Mouse (Mus musculus) C2C12 (cell line): ENCODE measurements at regions not wholly inside any gene's neighbourhood (a gene's known extent, or its start where the extent isn't known, plus 50 kb on each side); places are given as distances from the start of the nearest gene placed in this dataset.

Experiments used
- CEBPB ChIP-seq: IDR thresholded peaks from one replicate; pipeline ENCODE4 v1.6.1; 2011; ENCODE audit warnings: low read depth, mild to moderate bottlenecking, control low read depth, moderate library complexity
- CTCF ChIP-seq: IDR thresholded peaks from one replicate; pipeline ENCODE4 v1.5.1; 2011; ENCODE audit not compliant: control insufficient read depth, insufficient read depth, insufficient read length
- FOSL1 ChIP-seq: IDR thresholded peaks from one replicate; pipeline ENCODE4 v1.8.0; 2011; ENCODE audit warnings: mild to moderate bottlenecking, low read length; ENCODE audit not compliant: poor library complexity, insufficient read depth, severe bottlenecking
- MAX ChIP-seq: IDR thresholded peaks from one replicate; pipeline ENCODE4 v1.6.1; 2011; ENCODE audit warnings: mild to moderate bottlenecking, control low read depth
- MYOD1 ChIP-seq: IDR thresholded peaks from one replicate; pipeline ENCODE4 v1.6.1; 2011; ENCODE audit warnings: low read depth; ENCODE audit not compliant: control insufficient read depth, insufficient read length
- MYOG ChIP-seq: IDR thresholded peaks from one replicate; pipeline ENCODE4 v1.6.1; 2011; ENCODE audit not compliant: control insufficient read depth, insufficient read length; ENCODE audit errors: extremely low read depth
- USF1 ChIP-seq: IDR thresholded peaks from one replicate; pipeline ENCODE4 v1.6.1; 2011; ENCODE audit warnings: low read depth, mild to moderate bottlenecking, control low read depth, moderate library complexity

DNA sequence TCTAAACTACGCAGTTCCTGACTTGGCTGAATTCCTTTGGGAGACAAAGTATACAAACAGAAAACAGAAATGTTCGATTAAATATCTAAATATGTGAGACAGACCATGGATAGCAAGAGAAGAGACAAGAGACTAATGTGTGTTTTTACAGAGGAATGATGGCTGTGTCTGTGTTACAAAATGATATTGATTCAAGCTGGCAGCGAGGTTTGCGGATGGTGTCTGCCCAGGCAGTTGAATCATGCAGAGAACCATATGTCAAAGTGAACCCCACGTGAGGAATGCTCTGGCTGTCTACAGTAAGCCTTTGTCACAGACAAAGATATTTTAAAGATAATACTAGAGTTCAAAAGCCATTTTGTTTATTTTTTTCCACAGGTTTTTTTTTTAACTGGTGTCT lies 320.2 kb downstream of the Grxcr1 start:
- TF ChIP-seq MAX (no peak), USF1 (no peak), CTCF (no peak), MYOG (no peak), MYOD1 (no peak), CEBPB (no peak), FOSL1 (no peak)
